Mouse (Mus musculus) cerebellum, adult 2 months (tissue): ENCODE data around the gene Rnf19b. TPM values are rescaled to one million over a fixed set of nuclear protein-coding genes. Genes with fewer than 3 reads are reported as not detected.

Experiments used
- DNase-seq, 2 experiments: peaks; one replicate each; pipeline ENCODE4 v3.0.0; 2021
- H3K27ac ChIP-seq: fragments of 200-500 bp; 2 replicates; pipeline ENCODE4 v1.5.1; 2012; ENCODE audit warnings: low read length, control low read depth, inconsistent platforms; ENCODE audit not compliant: insufficient read depth
- H3K27me3 ChIP-seq: fragments of 200-500 bp; 2 replicates; pipeline ENCODE4 v1.6.1; 2012; ENCODE audit warnings: inconsistent platforms, mild to moderate bottlenecking, low read length, moderate library complexity; ENCODE audit not compliant: control insufficient read depth, insufficient read depth
- H3K4me1 ChIP-seq: fragments of 200-500 bp; 2 replicates; pipeline ENCODE4 v1.6.1; 2011; ENCODE audit warnings: low read length; ENCODE audit not compliant: control insufficient read depth, insufficient read depth
- H3K4me3 ChIP-seq: fragments of 200-500 bp; replicated peaks from 2 replicates; pipeline ENCODE3; 2011; ENCODE audit warnings: mild to moderate bottlenecking, low read depth, low read length, control low read depth; ENCODE audit not compliant: insufficient read depth
- CTCF ChIP-seq: fragments of 200-500 bp; IDR thresholded peaks from 2 replicates; pipeline ENCODE4 v1.5.1; 2011; ENCODE audit warnings: low read depth, mild to moderate bottlenecking, control low read depth, low read length, moderate library complexity, borderline replicate concordance; ENCODE audit not compliant: insufficient read depth
- POLR2A ChIP-seq: fragments of 200-500 bp; IDR thresholded peaks from 2 replicates; pipeline ENCODE4 v1.6.1; 2011; ENCODE audit warnings: low read length, control low read depth, borderline replicate concordance; ENCODE audit not compliant: insufficient read depth
- WGBS: fragments of 180-500 bp; shearing (Covaris S2); methylation state at CpG from one replicate; pipeline ENCODE4 v1.1.7; 2018; 5-methylcytosine and 5-hydroxymethylcytosine counted together
- polyA plus RNA-seq: library from polyadenylated mRNA; depleted of rRNA; stranded (reverse); fragments of >200 nt; gene quantifications from 2 replicates; pipeline ENCODE4 v1.2.3, GENCODE M21; 2012; rRNA removed

Gene Rnf19b
- polyA plus RNA-seq, result 137 and 154 TPM in 2 replicates

DNA sequence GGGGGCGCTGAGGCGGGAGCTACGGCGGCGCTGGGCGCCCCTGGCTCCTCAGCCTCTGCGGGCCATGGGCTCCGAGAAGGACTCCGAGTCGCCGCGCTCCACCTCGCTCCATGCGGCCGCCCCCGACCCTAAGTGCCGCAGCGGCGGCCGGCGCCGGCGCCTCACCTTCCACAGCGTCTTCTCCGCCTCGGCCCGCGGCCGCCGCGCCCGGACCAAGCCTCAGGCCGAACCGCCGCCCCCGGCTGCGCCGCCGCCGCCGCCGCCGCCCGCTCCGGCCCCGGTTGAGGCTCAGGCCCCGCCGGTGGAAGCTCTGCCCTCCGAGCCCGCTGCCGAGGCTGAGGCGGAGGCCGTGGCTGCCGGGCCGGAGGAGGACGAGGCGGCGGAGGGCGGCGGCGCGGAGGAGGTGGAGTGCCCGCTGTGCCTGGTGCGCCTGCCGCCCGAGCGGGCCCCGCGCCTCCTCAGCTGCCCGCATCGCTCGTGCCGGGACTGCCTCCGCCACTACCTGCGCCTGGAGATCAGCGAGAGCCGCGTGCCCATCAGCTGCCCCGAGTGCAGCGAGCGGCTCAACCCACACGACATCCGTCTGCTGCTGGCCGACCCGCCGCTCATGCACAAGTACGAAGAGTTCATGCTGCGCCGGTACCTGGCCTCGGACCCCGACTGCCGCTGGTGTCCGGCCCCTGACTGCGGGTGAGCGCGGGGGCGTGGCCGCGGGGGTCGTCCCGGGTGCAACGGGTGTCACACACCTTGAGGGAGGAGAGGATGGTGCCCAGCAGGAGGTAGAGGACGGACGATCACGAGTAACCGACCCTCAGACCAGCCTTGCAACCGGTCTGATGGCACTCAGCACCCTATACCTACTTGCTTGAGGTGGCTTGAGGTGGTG is at the start of gene Rnf19b:
Rnf19b (plus strand) TSS at position 65 of the 886 bp plus-strand sequence.
- DNase-seq, result peak; percentile 59 to 72
- H3K4me3 ChIP-seq, result peak within 1 kb of the TSS; percentile 79
- no peaks in the 10 kb centered on the region for H3K27me3 ChIP-seq
- 1% methylated on average over 101 of the region's 107 CpGs for WGBS
- H3K4me1 ChIP-seq, result peaks cover 11% of the 10 kb centered on the region
- peak within 1 kb of the TSS; percentile 75 for H3K27ac ChIP-seq
- TF ChIP-seq CTCF (no peak), POLR2A (no peak)

GRCm38 (mm10) chr4:129008672-129009071 is 49.4 kb upstream of the Rnf19b start:
- WGBS, result 91% methylated on average over 3 of the region's 3 CpGs
- peaks cover 9% of the 10 kb centered on the region for H3K4me1 ChIP-seq
- no peak for DNase-seq
- no peaks in the 10 kb centered on the region for H3K27me3 ChIP-seq
- no peak overlapping the region for H3K27ac ChIP-seq
- TF ChIP-seq CTCF (no peak), POLR2A (no peak)
- H3K4me3 ChIP-seq, result no peak overlapping the region

DNA sequence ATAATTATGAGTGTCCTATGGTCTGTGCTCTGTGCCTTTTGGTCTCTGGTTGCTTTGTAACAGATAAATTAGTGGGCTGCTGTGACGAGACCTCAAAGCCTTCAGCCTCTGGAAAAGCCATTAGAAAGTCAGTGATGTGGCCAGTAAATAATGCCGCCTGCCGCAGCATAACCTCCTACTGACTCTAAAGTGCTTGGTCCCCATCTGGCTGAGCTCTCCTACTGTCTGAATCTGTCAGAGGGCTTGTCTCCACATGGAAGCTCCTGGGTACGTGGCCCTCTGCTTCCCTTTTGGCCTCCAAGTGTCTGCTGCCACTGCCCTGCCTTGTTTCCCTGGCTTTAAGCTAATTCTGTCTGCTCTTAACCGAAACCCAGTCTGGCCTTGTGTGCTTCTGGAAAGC is 48.5 kb upstream of the Rnf19b start:
- Histone ChIP-seq H3K4me1 (peaks cover 9% of the 10 kb centered on the region), H3K27ac (no peak overlapping the region), H3K4me3 (no peak overlapping the region), H3K27me3 (no peaks in the 10 kb centered on the region)
- TF ChIP-seq POLR2A, result no peak
- no peak for TF ChIP-seq CTCF
- no peak for DNase-seq
- WGBS, result 75% methylated on average over 5 of the region's 5 CpGs

DNA sequence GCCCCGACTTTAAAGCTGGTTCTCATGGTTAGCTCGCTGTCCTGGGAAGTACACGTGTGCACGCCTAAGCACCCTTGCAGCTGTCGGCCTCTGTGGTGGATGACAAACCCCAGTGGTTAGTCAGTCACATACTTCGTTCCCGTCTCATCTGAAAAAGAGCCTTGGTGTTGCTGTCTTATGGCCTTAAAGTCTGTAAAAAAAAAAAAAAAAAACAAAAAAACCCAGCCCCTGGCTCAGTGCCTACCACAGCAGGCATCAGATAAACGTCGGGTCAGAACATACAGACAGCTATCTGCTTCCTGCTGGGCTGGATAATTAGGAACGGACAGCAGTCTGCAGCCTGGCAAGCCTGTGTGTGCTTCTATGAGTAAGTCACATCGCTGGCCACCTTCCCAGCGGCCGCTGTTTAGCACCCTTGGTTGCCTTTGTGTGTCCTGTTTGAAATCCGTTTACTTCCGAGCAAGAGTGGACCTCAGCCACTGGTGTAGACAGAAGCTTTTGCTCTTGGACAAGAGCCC is 46.4 kb upstream of the Rnf19b start:
- H3K4me1 ChIP-seq, result peaks cover 9% of the 10 kb centered on the region
- H3K4me3 ChIP-seq, result no peak overlapping the region
- H3K27me3 ChIP-seq, result no peaks in the 10 kb centered on the region
- TF ChIP-seq CTCF (no peak), POLR2A (no peak)
- H3K27ac ChIP-seq, result no peak overlapping the region
- 27% methylated on average over 15 of the region's 15 CpGs for whole genome bisulfite sequencing
- peak; percentile 53 to 75 for DNase-seq

GRCm38 (mm10) chr4:129013151-129013864 is 44.8 kb upstream of the Rnf19b start:
- TF ChIP-seq POLR2A, result no peak
- TF ChIP-seq CTCF, result no peak
- no peak for DNase-seq
- Histone ChIP-seq H3K27ac (no peak overlapping the region), H3K4me3 (no peak overlapping the region), H3K4me1 (peaks cover 9% of the 10 kb centered on the region), H3K27me3 (no peaks in the 10 kb centered on the region)
- WGBS, result 95% methylated on average over 10 of the region's 10 CpGs

GRCm38 (mm10) chr4:129016329-129016728 is 41.7 kb upstream of the Rnf19b start:
- no peak for TF ChIP-seq CTCF
- TF ChIP-seq POLR2A, result no peak
- H3K27me3 ChIP-seq, result no peaks in the 10 kb centered on the region
- H3K4me1 ChIP-seq, result peaks cover 23% of the 10 kb centered on the region
- no peak for DNase-seq
- no peak overlapping the region for H3K4me3 ChIP-seq
- H3K27ac ChIP-seq, result no peak overlapping the region
- 53% methylated on average over 4 of the region's 4 CpGs for WGBS

- 94% methylated on average over 10 of the region's 10 CpGs for WGBS
- Histone ChIP-seq H3K4me1 (peaks cover 15% of the 10 kb centered on the region), H3K27me3 (no peaks in the 10 kb centered on the region), H3K27ac (no peak overlapping the region), H3K4me3 (no peak overlapping the region)
- TF ChIP-seq POLR2A, result no peak
- no peak for DNase-seq
Observed at GRCm38 (mm10) chr4:129017150-129017549, 40.9 kb upstream of the Rnf19b start.

GRCm38 (mm10) chr4:129018788-129019435 is 39.2 kb upstream of the Rnf19b start:
- Histone ChIP-seq H3K27me3 (no peaks in the 10 kb centered on the region), H3K4me1 (peaks cover 15% of the 10 kb centered on the region), H3K27ac (no peak overlapping the region), H3K4me3 (no peak overlapping the region)
- no peak for DNase-seq
- no peak for TF ChIP-seq CTCF
- no peak for TF ChIP-seq POLR2A
- 75% methylated on average over 9 of the region's 9 CpGs for WGBS
